Mouse (Mus musculus): ENCODE results near the gene Pnpla2. TPM values are rescaled to one million over a fixed set of nuclear protein-coding genes. Genes with fewer than 3 reads are reported as not detected.

Gene Pnpla2
- polyA plus RNA-seq, 1 experiment: 353 TPM

- DNase-seq: peak; percentile 100
- TF ChIP-seq CTCF (conservative IDR thresholded peaks at IDR 0.05; ENCODE audit: insufficient read depth, insufficient read length, low read depth, low read length) (0 out of 2 replicates have a peak, but pooled peaks have one; percentile 0), POLR2A (IDR thresholded peaks at IDR 0.05; ENCODE audit: low read depth, low read length) (peak; percentile 84)
- no peaks in the 10 kb centered on the region for H3K27me3 ChIP-seq (replicated peaks; ENCODE audit: control insufficient read depth, insufficient read depth, low read length)
- H3K4me1 ChIP-seq (ENCODE audit: control insufficient read depth, insufficient read depth, low read length): peaks cover 4% of the 10 kb centered on the region; the same call in 1 of the 2 replicates
- H3K27ac ChIP-seq (ENCODE audit: insufficient read depth, low read depth, low read length): peak within 1 kb of the TSS; percentile 74
- peak within 1 kb of the TSS; percentile 89 for H3K4me3 ChIP-seq (ENCODE audit: insufficient read depth, low read depth, low read length)
- H3K36me3 ChIP-seq (ENCODE audit: control insufficient read depth, insufficient read depth, low read length): no peaks in the 10 kb centered on the region; the same call in 1 of the 2 replicates
- WGBS: under 1% methylated on average over 50 of the region's 56 CpGs
Observed at GRCm38 (mm10) chr7:141413809-141414584, 41.0 kb upstream of the Pnpla2 start, which contains the start of gene Gatd1. Gene Gatd1, minus strand, starts transcription at chr7:141414136.

DNA sequence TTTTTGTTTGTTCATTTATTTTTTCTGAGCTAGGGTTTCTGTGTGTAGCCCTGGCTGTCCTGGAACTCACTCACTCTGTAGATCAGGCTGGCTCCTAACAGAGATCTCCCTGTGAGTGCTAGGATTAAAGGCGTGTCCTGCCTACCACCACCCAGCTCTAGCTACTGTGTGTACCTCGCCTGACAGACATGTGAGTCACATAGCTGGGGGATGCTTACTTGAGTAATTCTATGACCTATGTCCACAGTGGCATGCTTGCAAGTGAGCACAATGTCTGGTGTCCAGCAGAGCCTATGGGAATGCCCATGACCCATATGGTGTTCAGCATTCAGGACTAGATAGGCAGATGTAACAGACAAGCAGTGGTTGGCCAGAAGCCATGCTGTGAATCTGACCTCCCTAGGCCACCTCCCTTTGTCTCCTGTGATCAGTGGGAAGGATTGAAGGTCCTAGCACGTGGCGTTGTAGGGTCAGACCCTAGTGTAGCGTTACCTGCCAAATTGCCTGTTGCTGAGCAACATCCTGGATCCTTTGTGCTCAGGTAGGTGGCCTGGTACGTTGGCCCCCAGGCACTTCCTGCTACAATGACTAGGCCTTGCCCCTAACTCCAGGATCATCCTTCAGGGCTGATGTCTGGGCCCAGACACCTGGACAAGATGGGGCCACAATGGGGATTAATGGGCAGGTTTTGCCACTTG, 38.7 kb upstream of the Pnpla2 start:
- WGBS: 90% methylated on average over 6 of the region's 6 CpGs

DNA sequence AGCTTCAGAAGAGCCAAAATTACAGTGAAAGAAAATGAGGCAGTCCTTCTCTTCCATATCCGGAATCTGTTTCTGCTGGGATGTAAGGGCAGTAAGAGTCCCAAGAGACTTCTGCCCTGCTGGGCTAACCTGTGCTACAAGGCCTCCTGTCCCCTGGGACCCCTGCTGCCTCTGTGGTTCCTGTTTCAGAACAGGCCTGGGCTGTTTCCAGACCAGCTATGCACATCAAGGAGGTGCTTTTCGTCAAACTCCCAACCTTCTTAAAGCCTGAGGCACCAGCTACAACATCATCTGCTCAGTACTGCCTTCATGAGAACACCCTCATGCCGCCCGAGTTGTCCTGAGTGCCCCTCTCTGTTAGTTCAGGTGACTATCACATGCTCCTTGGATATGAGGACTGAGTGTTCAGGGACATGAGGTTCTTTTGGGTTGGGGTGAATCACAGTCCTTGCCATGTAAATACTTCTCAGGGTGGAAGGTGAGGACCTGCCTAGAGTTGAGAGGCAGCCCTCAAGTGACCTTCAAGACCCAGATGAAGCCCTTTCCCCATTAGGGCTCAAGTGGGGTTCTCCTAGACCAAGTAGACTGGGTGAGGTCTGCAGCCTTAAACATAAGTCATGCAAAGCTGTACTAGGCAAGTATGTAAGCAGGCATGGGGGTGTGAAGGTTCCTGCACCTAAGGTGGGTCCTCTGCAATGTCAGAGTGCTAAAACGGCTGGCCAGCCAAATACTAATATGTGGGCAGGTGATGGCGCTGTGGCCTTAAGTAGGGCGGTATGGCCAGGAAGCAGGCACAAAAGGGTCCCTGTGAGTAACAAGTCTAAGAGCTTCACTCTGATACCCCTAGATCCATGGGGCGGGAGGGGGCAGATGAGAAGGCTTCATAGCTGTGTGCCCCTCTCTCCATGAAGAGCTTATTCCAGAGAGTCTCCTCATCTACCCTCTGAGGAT, 37.0 kb upstream of the Pnpla2 start:
- WGBS: 77% methylated on average over 8 of the region's 8 CpGs
- DNase-seq: no peak
- Histone ChIP-seq H3K36me3 (ENCODE audit: control insufficient read depth, insufficient read depth, low read length) (no peaks in the 10 kb centered on the region), H3K4me3 (ENCODE audit: insufficient read depth, low read depth, low read length) (no peak overlapping the region), H3K4me1 (ENCODE audit: control insufficient read depth, insufficient read depth, low read length) (peaks cover 4% of the 10 kb centered on the region; the same call in 1 of the 2 replicates), H3K27me3 (replicated peaks; ENCODE audit: control insufficient read depth, insufficient read depth, low read length) (no peaks in the 10 kb centered on the region), H3K27ac (ENCODE audit: insufficient read depth, low read depth, low read length) (no peak overlapping the region)
- TF ChIP-seq POLR2A (IDR thresholded peaks at IDR 0.05; ENCODE audit: low read depth, low read length): no peak
- peak; percentile 30; the same call in 1 of the 2 replicates for TF ChIP-seq CTCF (conservative IDR thresholded peaks at IDR 0.05; ENCODE audit: insufficient read depth, insufficient read length, low read depth, low read length)

More for the DNA sequence above, 38.7 kb upstream of the Pnpla2 start:
- Histone ChIP-seq H3K27ac (ENCODE audit: insufficient read depth, low read depth, low read length) (no peak overlapping the region), H3K27me3 (replicated peaks; ENCODE audit: control insufficient read depth, insufficient read depth, low read length) (no peaks in the 10 kb centered on the region), H3K4me1 (ENCODE audit: control insufficient read depth, insufficient read depth, low read length) (peaks cover 4% of the 10 kb centered on the region; the same call in 1 of the 2 replicates), H3K36me3 (ENCODE audit: control insufficient read depth, insufficient read depth, low read length) (no peaks in the 10 kb centered on the region), H3K4me3 (ENCODE audit: insufficient read depth, low read depth, low read length) (no peak overlapping the region)
- TF ChIP-seq POLR2A (IDR thresholded peaks at IDR 0.05; ENCODE audit: low read depth, low read length): no peak
- no peak for TF ChIP-seq CTCF (conservative IDR thresholded peaks at IDR 0.05; ENCODE audit: insufficient read depth, insufficient read length, low read depth, low read length)
- no peak for DNase-seq

- peak; percentile 51 for DNase-seq
- Histone ChIP-seq H3K27ac (ENCODE audit: insufficient read depth, low read depth, low read length) (no peak overlapping the region), H3K36me3 (ENCODE audit: control insufficient read depth, insufficient read depth, low read length) (no peaks in the 10 kb centered on the region), H3K27me3 (replicated peaks; ENCODE audit: control insufficient read depth, insufficient read depth, low read length) (no peaks in the 10 kb centered on the region), H3K4me1 (ENCODE audit: control insufficient read depth, insufficient read depth, low read length) (peaks cover 4% of the 10 kb centered on the region; the same call in 1 of the 2 replicates), H3K4me3 (ENCODE audit: insufficient read depth, low read depth, low read length) (no peak overlapping the region)
- WGBS: 50% methylated on average over 7 of the region's 7 CpGs
- TF ChIP-seq CTCF (conservative IDR thresholded peaks at IDR 0.05; ENCODE audit: insufficient read depth, insufficient read length, low read depth, low read length) (no peak), POLR2A (IDR thresholded peaks at IDR 0.05; ENCODE audit: low read depth, low read length) (no peak)
Observed at GRCm38 (mm10) chr7:141418970-141419369, 36.0 kb upstream of the Pnpla2 start.

GRCm38 (mm10) chr7:141420030-141420702, 34.8 kb upstream of the Pnpla2 start:
- no peaks in the 10 kb centered on the region for H3K4me1 ChIP-seq (ENCODE audit: control insufficient read depth, insufficient read depth, low read length)
- no peaks in the 10 kb centered on the region for H3K27me3 ChIP-seq (replicated peaks; ENCODE audit: control insufficient read depth, insufficient read depth, low read length)
- TF ChIP-seq CTCF (conservative IDR thresholded peaks at IDR 0.05; ENCODE audit: insufficient read depth, insufficient read length, low read depth, low read length) (no peak), POLR2A (IDR thresholded peaks at IDR 0.05; ENCODE audit: low read depth, low read length) (no peak)
- H3K36me3 ChIP-seq (ENCODE audit: control insufficient read depth, insufficient read depth, low read length): no peaks in the 10 kb centered on the region
- WGBS: 79% methylated on average over 9 of the region's 9 CpGs
- no peak overlapping the region for H3K27ac ChIP-seq (ENCODE audit: insufficient read depth, low read depth, low read length)
- H3K4me3 ChIP-seq (ENCODE audit: insufficient read depth, low read depth, low read length): no peak overlapping the region
- no peak for DNase-seq

DNA sequence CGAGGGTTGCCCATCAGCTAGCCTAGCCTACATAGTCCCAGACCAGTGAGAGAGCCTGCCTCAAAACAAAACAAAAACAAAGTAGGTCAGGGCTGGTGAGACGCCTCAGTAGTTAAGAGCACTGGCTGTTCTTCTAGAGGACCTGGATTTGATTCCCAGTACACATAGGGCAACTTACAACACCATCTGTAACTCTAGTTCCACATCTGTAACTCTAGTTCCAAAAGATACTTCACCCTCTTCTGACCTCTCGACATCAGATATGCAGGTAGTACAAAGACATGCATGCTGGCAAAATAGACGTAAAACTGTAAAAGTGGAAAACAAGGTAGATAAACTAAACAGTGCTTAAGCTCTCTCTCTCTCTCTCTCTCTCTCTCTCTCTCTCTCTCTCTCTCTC, 31.2 kb upstream of the Pnpla2 start:
- peak; percentile 33 for DNase-seq
- Histone ChIP-seq H3K36me3 (ENCODE audit: control insufficient read depth, insufficient read depth, low read length) (no peaks in the 10 kb centered on the region), H3K27ac (ENCODE audit: insufficient read depth, low read depth, low read length) (no peak overlapping the region), H3K4me3 (ENCODE audit: insufficient read depth, low read depth, low read length) (no peak overlapping the region), H3K27me3 (replicated peaks; ENCODE audit: control insufficient read depth, insufficient read depth, low read length) (no peaks in the 10 kb centered on the region), H3K4me1 (ENCODE audit: control insufficient read depth, insufficient read depth, low read length) (no peaks in the 10 kb centered on the region)
- TF ChIP-seq POLR2A (IDR thresholded peaks at IDR 0.05; ENCODE audit: low read depth, low read length) (no peak), CTCF (conservative IDR thresholded peaks at IDR 0.05; ENCODE audit: insufficient read depth, insufficient read length, low read depth, low read length) (no peak)
- 57% methylated on average over 4 of the region's 4 CpGs for WGBS
